Mouse (Mus musculus): ENCODE measurements at regions not wholly inside any gene's neighbourhood (a gene's known extent, or its start where the extent isn't known, plus 50 kb on each side); places are given as distances from the start of the nearest gene placed in this dataset.

- 42% methylated on average over 5 of the region's 5 CpGs for WGBS
- no peak for ATAC-seq
Observed at GRCm38 (mm10) chr2:133425538-133425937, 126.4 kb upstream of the Bmp2 start.

DNA sequence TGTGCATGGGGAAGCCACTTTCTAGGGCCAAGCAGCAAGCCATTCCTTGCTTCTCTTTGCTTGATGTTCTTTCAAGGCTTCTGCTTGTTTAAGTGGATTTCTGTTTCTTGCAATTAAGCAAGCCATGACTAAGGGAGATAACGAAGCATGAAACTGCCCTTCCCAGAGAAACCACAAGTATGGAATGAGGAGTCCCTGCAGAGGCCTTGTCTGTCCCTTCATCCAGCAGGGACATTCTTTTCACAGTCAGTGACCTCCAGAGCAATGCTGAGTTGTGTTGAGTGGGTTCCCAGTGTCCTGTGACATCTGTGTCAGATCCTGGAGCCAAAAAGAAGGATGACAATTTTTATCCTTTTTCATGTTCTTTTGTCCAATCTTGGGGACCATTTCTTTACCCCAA is 124.9 kb upstream of the Bmp2 start:
- no peak overlapping the region for H3K4me2 ChIP-seq (replicated peaks; ENCODE audit: low read depth)
- H3K36me3 ChIP-seq (ENCODE audit: control insufficient read depth, insufficient read depth) = no peaks in the 10 kb centered on the region
- no peaks in the 10 kb centered on the region for H3K9me3 ChIP-seq (ENCODE audit: control insufficient read depth)
- no peak for TF ChIP-seq CTCF (IDR thresholded peaks at IDR 0.05; ENCODE audit: low read depth)
- no peaks in the 10 kb centered on the region for H3K27me3 ChIP-seq (replicated peaks; ENCODE audit: control insufficient read depth, insufficient read depth, low read length)
- 54% methylated on average over 1 of the region's 1 CpGs for WGBS
- H3K27ac ChIP-seq (ENCODE audit: low read depth, low read length) = no peak overlapping the region
- ATAC-seq = no peak
- no peak overlapping the region for H3K9ac ChIP-seq (ENCODE audit: low read depth, low read length)
- H3K4me3 ChIP-seq (ENCODE audit: low read depth, low read length) = no peak overlapping the region
- H3K4me1 ChIP-seq (replicated peaks; ENCODE audit: control insufficient read depth, insufficient read depth, low read length) = no peaks in the 10 kb centered on the region

More at GRCm38 (mm10) chr2:133425538-133425937, 126.4 kb upstream of the Bmp2 start:
- no peak for TF ChIP-seq CTCF (IDR thresholded peaks at IDR 0.05; ENCODE audit: low read depth)
- Histone ChIP-seq H3K27ac (ENCODE audit: low read depth, low read length) (no peak overlapping the region), H3K4me2 (replicated peaks; ENCODE audit: low read depth) (no peak overlapping the region), H3K4me3 (ENCODE audit: low read depth, low read length) (no peak overlapping the region), H3K9ac (ENCODE audit: low read depth, low read length) (no peak overlapping the region), H3K27me3 (replicated peaks; ENCODE audit: control insufficient read depth, insufficient read depth, low read length) (no peaks in the 10 kb centered on the region), H3K36me3 (ENCODE audit: control insufficient read depth, insufficient read depth) (no peaks in the 10 kb centered on the region), H3K4me1 (replicated peaks; ENCODE audit: control insufficient read depth, insufficient read depth, low read length) (no peaks in the 10 kb centered on the region), H3K9me3 (ENCODE audit: control insufficient read depth) (no peaks in the 10 kb centered on the region)

DNA sequence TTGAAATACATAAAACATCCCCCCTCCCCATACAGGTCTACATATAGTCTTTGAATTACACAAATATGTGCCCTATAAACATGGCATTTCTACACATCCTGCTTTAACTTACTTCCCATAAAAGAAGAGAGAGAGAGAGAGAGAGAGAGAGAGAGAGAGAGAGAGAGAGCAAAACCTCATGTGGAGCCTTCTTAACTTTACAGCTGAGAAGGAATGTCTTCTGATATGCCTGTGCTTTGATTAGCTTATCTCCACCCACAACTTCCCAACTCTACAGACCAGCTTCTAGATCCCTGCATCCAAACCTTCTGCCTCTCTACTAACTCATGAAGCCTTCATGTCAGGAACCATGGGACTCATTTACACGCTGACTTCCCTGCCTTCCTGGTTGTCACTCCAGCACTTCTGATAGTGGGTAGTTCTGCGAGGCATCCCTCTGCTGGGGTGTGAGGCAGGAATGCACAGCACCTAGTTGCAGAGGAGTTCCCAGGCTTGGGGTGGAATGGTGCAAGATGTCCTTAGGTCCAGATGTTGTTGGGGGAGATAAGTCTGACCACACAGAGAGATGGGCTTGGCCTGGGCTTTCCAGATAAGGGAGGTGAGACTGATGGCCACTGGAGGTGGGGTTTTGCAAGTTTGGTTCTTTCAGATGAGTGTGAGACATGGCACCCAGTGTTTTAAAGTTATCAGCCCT is 122.4 kb upstream of the Bmp2 start:
- no peak for ATAC-seq
- Histone ChIP-seq H3K4me1 (replicated peaks; ENCODE audit: control insufficient read depth, insufficient read depth, low read length) (no peaks in the 10 kb centered on the region), H3K27me3 (replicated peaks; ENCODE audit: control insufficient read depth, insufficient read depth, low read length) (no peaks in the 10 kb centered on the region), H3K36me3 (ENCODE audit: control insufficient read depth, insufficient read depth) (no peaks in the 10 kb centered on the region), H3K9ac (ENCODE audit: low read depth, low read length) (no peak overlapping the region), H3K9me3 (ENCODE audit: control insufficient read depth) (no peaks in the 10 kb centered on the region), H3K27ac (ENCODE audit: low read depth, low read length) (no peak overlapping the region), H3K4me3 (ENCODE audit: low read depth, low read length) (no peak overlapping the region), H3K4me2 (replicated peaks; ENCODE audit: low read depth) (no peak overlapping the region)
- 36% methylated on average over 2 of the region's 2 CpGs for WGBS
- no peak for TF ChIP-seq CTCF (IDR thresholded peaks at IDR 0.05; ENCODE audit: low read depth)

DNA sequence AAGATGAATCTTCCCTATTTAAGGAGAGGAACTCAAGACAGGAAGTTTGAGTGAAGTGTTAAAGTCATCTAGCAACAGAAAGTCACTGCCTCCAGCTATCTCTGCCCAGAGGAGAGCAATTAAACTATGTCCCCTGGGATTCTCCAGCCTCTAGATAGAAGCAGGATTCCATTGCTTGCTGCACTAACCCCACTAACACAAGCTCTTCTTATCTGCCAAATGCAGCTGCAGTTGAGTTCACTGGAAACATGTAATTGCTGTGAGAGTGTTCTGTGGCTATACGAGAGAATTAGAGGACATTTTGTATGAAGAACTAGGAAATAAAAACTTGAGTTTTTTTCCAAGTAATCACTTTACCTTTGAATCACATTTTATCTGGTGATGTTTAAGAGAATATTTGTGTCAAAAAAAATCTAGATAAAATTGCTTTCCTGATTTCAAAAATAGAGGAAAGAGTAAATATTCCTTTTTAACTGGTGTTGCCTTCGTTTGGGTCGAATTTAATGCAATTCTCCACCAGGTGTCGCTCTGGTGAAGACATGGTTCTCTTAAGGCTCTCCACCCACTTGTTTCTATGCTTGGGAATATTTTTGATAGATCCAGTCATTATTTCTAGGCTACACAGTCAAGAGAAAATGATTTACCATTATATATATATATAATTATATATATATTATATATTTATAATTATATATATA is 121.1 kb upstream of the Bmp2 start:
- Histone ChIP-seq H3K4me1 (replicated peaks; ENCODE audit: control insufficient read depth, insufficient read depth, low read length) (no peaks in the 10 kb centered on the region), H3K9ac (ENCODE audit: low read depth, low read length) (no peak overlapping the region), H3K36me3 (ENCODE audit: control insufficient read depth, insufficient read depth) (no peaks in the 10 kb centered on the region), H3K4me2 (replicated peaks; ENCODE audit: low read depth) (no peak overlapping the region), H3K27ac (ENCODE audit: low read depth, low read length) (no peak overlapping the region), H3K9me3 (ENCODE audit: control insufficient read depth) (no peaks in the 10 kb centered on the region), H3K27me3 (replicated peaks; ENCODE audit: control insufficient read depth, insufficient read depth, low read length) (no peaks in the 10 kb centered on the region), H3K4me3 (ENCODE audit: low read depth, low read length) (no peak overlapping the region)
- 29% methylated on average over 4 of the region's 4 CpGs for WGBS
- peak; percentile 72 for TF ChIP-seq CTCF (IDR thresholded peaks at IDR 0.05; ENCODE audit: low read depth)
- no peak for ATAC-seq

- 84% methylated on average over 10 of the region's 10 CpGs for WGBS
- no peak for TF ChIP-seq CTCF (IDR thresholded peaks at IDR 0.05; ENCODE audit: low read depth)
- no peak overlapping the region for H3K4me3 ChIP-seq (ENCODE audit: low read depth, low read length)
- H3K9ac ChIP-seq (ENCODE audit: low read depth, low read length) = no peak overlapping the region
- no peak overlapping the region for H3K27ac ChIP-seq (ENCODE audit: low read depth, low read length)
- no peaks in the 10 kb centered on the region for H3K9me3 ChIP-seq (ENCODE audit: control insufficient read depth)
- no peak overlapping the region for H3K4me2 ChIP-seq (replicated peaks; ENCODE audit: low read depth)
- ATAC-seq = no peak
- no peaks in the 10 kb centered on the region for H3K4me1 ChIP-seq (replicated peaks; ENCODE audit: control insufficient read depth, insufficient read depth, low read length)
- no peaks in the 10 kb centered on the region for H3K27me3 ChIP-seq (replicated peaks; ENCODE audit: control insufficient read depth, insufficient read depth, low read length)
- no peaks in the 10 kb centered on the region for H3K36me3 ChIP-seq (ENCODE audit: control insufficient read depth, insufficient read depth)
Observed at GRCm38 (mm10) chr2:133432141-133432813, 119.7 kb upstream of the Bmp2 start.

Measured in intestine, postnatal 0 days (tissue).